Mouse (Mus musculus) ES-E14 (cell line): ENCODE results near the gene Tnfrsf4.

Experiments used
- CHD2 ChIP-seq: IDR thresholded peaks from 2 replicates; pipeline ENCODE4 v1.6.1; 2014; ENCODE audit warnings: mild to moderate bottlenecking, low read depth, low read length, inconsistent platforms
- HCFC1 ChIP-seq: IDR thresholded peaks from 2 replicates; pipeline ENCODE4 v1.6.1; 2012; ENCODE audit warnings: low read length, inconsistent platforms, borderline replicate concordance; ENCODE audit not compliant: insufficient read depth
- MAFK ChIP-seq: IDR thresholded peaks from 2 replicates; pipeline ENCODE4 v1.6.1; 2014; ENCODE audit warnings: mild to moderate bottlenecking, low read depth, low read length, inconsistent platforms; ENCODE audit not compliant: insufficient read depth
- ZNF384 ChIP-seq: IDR thresholded peaks from 2 replicates; pipeline ENCODE4 v1.6.1; 2012; ENCODE audit warnings: low read depth, low read length, inconsistent platforms

DNA sequence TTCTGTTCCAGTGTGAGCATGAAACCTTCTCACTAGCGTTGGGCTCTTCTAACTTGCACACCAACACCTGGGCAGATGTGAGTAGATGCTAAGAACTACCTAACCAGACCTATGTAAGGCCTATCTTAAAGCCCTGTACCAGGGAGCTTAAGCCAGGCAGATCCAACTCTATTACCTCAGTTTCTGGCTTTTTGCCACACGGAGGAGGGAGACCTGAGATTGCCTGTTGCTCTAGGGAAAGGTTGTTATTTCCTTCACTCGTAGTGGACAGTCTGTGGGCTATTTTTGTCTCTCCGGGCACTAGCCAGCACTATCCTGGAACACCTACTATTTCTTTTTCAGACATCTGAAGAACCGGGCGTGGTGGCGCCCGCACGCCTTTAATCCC lies 50.9 kb downstream of the Tnfrsf4 start:
- TF ChIP-seq HCFC1 (no peak), ZNF384 (no peak), MAFK (no peak), CHD2 (no peak)
